Mouse (Mus musculus) forebrain, postnatal 0 days (tissue): Measurements from ENCODE around the gene Rab3gap2. TPM values are rescaled to one million over a fixed set of nuclear protein-coding genes. Genes with fewer than 3 reads are reported as not detected.
A peak's percentile ranks its signal among the peaks of the same experiment; 100 is the strongest.

Experiments
- ATAC-seq: fragments of 200-750 bp; cut with Nextera tagmentation; 2 replicates; pipeline ENCODE4 v1.8.0; 2017; ENCODE audit warnings: mild to moderate bottlenecking, moderate library complexity
- DNase-seq: peaks from one replicate; pipeline ENCODE4 v3.0.0-alpha.2; 2015
- H3K27ac ChIP-seq: fragments of 300-500 bp; sonication (generic); 2 replicates; pipeline ENCODE4 v1.5.1; 2014; ENCODE audit warnings: low read depth, mild to moderate bottlenecking, antibody characterized with exemption, low read length, moderate library complexity, mixed read lengths
- H3K27me3 ChIP-seq: fragments of 300-500 bp; sonication (generic); 2 replicates; pipeline ENCODE4 v1.6.1; 2014; ENCODE audit warnings: mild to moderate bottlenecking, low read length, mixed read lengths; ENCODE audit not compliant: insufficient read depth
- H3K36me3 ChIP-seq: fragments of 300-500 bp; sonication (generic); 2 replicates; pipeline ENCODE4 v1.6.1; 2014; ENCODE audit warnings: mild to moderate bottlenecking, moderate library complexity; ENCODE audit not compliant: insufficient read depth
- H3K4me1 ChIP-seq: fragments of 300-500 bp; sonication (generic); 2 replicates; pipeline ENCODE4 v1.6.1; 2014; ENCODE audit warnings: antibody characterized with exemption; ENCODE audit not compliant: insufficient read depth
- H3K4me2 ChIP-seq: fragments of 300-500 bp; sonication (generic); 2 replicates; pipeline ENCODE4 v1.6.1; 2014; ENCODE audit warnings: low read depth, mild to moderate bottlenecking, moderate library complexity
- H3K4me3 ChIP-seq: fragments of 300-500 bp; sonication (generic); 2 replicates; pipeline ENCODE4 v1.5.1; 2014; ENCODE audit warnings: low read depth, low read length, mixed read lengths
- H3K9ac ChIP-seq: fragments of 300-500 bp; sonication (generic); 2 replicates; pipeline ENCODE4 v1.6.1; 2014; ENCODE audit warnings: mild to moderate bottlenecking
- H3K9me3 ChIP-seq: fragments of 300-500 bp; sonication (generic); 2 replicates; pipeline ENCODE4 v1.6.1; 2016; ENCODE audit warnings: low read length
- CTCF ChIP-seq: sonication (generic); IDR thresholded peaks from 2 replicates; pipeline ENCODE4 v1.5.1; 2016; ENCODE audit warnings: antibody characterized with exemption, control low read depth, low read depth
- WGBS: fragments of 180-500 bp; shearing (Covaris S2); extraction: QIAGEN DNeasy Blood & Tissue Kit; methylation state at CpG from one replicate; pipeline ENCODE4 v1.1.7; 2014; 5-methylcytosine and 5-hydroxymethylcytosine counted together
- polyA plus RNA-seq: library from polyadenylated mRNA; unstranded; fragments of >200 nt; fragmentation: Nextera tagmentation; extraction: Ambion mirVana; gene quantifications from 2 replicates; pipeline ENCODE4 v1.2.1, GENCODE M21; 2015
- total RNA-seq: library from RNA; depleted of rRNA; stranded (reverse); fragments of >200 nt; gene quantifications from 2 replicates; pipeline ENCODE4 v1.2.3, GENCODE M21; 2014

Rab3gap2 gene
- total and polyA plus RNA-seq, 2 experiments from 2014 or later = 19.5 to 37.3 TPM

GRCm38 (mm10) chr1:185192087-185192486 is 11.8 kb upstream of the Rab3gap2 start:
- H3K27ac ChIP-seq = no peak overlapping the region
- DNase-seq = no peak
- ATAC-seq = no peak
- no peaks in the 10 kb centered on the region for H3K36me3 ChIP-seq
- H3K9ac ChIP-seq = no peak overlapping the region
- H3K27me3 ChIP-seq = no peaks in the 10 kb centered on the region
- H3K4me1 ChIP-seq = no peaks in the 10 kb centered on the region
- WGBS = 83% methylated on average over 8 of the region's 8 CpGs
- no peak overlapping the region for H3K4me2 ChIP-seq
- no peak overlapping the region for H3K4me3 ChIP-seq
- no peaks in the 10 kb centered on the region for H3K9me3 ChIP-seq
- no peak for TF ChIP-seq CTCF

- H3K27me3 ChIP-seq = no peaks in the 10 kb centered on the region
- no peaks in the 10 kb centered on the region for H3K36me3 ChIP-seq
- no peak overlapping the region for H3K4me3 ChIP-seq
- no peaks in the 10 kb centered on the region for H3K9me3 ChIP-seq
- H3K9ac ChIP-seq = no peak overlapping the region
- peak; percentile 94 for TF ChIP-seq CTCF
- H3K27ac ChIP-seq = no peak overlapping the region
- ATAC-seq = peak; percentile 81
- peak; percentile 86 for DNase-seq
- H3K4me1 ChIP-seq = no peaks in the 10 kb centered on the region
- H3K4me2 ChIP-seq = no peak overlapping the region
- 10% methylated on average over 10 of the region's 10 CpGs for WGBS
Measured at GRCm38 (mm10) chr1:185193509-185193908, 10.4 kb upstream of the Rab3gap2 start.

GRCm38 (mm10) chr1:185196323-185196722 is 7.6 kb upstream of the Rab3gap2 start:
- WGBS = 85% methylated on average over 3 of the region's 3 CpGs
- ATAC-seq = no peak
- no peak overlapping the region for H3K4me2 ChIP-seq
- H3K27ac ChIP-seq = no peak overlapping the region
- no peaks in the 10 kb centered on the region for H3K4me1 ChIP-seq
- no peak for TF ChIP-seq CTCF
- no peaks in the 10 kb centered on the region for H3K9me3 ChIP-seq
- no peaks in the 10 kb centered on the region for H3K27me3 ChIP-seq
- no peak for DNase-seq
- no peak overlapping the region for H3K9ac ChIP-seq
- H3K36me3 ChIP-seq = no peaks in the 10 kb centered on the region
- no peak overlapping the region for H3K4me3 ChIP-seq

- Histone ChIP-seq H3K9me3 (no peaks in the 10 kb centered on the region), H3K9ac (no peak overlapping the region), H3K4me2 (no peak overlapping the region), H3K4me1 (peaks cover 11% of the 10 kb centered on the region), H3K36me3 (no peaks in the 10 kb centered on the region), H3K27ac (no peak overlapping the region), H3K27me3 (no peaks in the 10 kb centered on the region), H3K4me3 (no peak overlapping the region)
- ATAC-seq (peak; percentile 32), DNase-seq (peak; percentile 58)
- 17% methylated on average over 22 of the region's 22 CpGs for WGBS
- TF ChIP-seq CTCF = no peak
Measured at GRCm38 (mm10) chr1:185200571-185201395, 3.1 kb upstream of the Rab3gap2 start.

- H3K27ac ChIP-seq = no peak overlapping the region
- H3K9ac ChIP-seq = no peak overlapping the region
- no peak overlapping the region for H3K4me3 ChIP-seq
- H3K4me1 ChIP-seq = peaks cover 11% of the 10 kb centered on the region
- no peaks in the 10 kb centered on the region for H3K9me3 ChIP-seq
- ATAC-seq (no peak), DNase-seq (no peak)
- no peak overlapping the region for H3K4me2 ChIP-seq
- TF ChIP-seq CTCF = peak; percentile 16
- WGBS = 82% methylated on average over 2 of the region's 2 CpGs
- H3K36me3 ChIP-seq = no peaks in the 10 kb centered on the region
- H3K27me3 ChIP-seq = no peaks in the 10 kb centered on the region
Measured at GRCm38 (mm10) chr1:185201994-185202393, 1.9 kb upstream of the Rab3gap2 start.

GRCm38 (mm10) chr1:185203196-185203908 is 565 bp upstream of the Rab3gap2 start:
- Histone ChIP-seq H3K27ac (peak overlapping the region; percentile 60), H3K4me3 (peak overlapping the region; percentile 99), H3K9ac (peak overlapping the region; percentile 96), H3K4me1 (peaks cover 11% of the 10 kb centered on the region), H3K4me2 (peak overlapping the region; percentile 90), H3K27me3 (no peaks in the 10 kb centered on the region), H3K9me3 (no peaks in the 10 kb centered on the region), H3K36me3 (no peaks in the 10 kb centered on the region)
- DNase-seq = peak; percentile 38
- no peak for ATAC-seq
- 2% methylated on average over 23 of the region's 23 CpGs for WGBS
- TF ChIP-seq CTCF = no peak

GRCm38 (mm10) chr1:185205090-185205489 is 1.2 kb downstream of the Rab3gap2 start:
- TF ChIP-seq CTCF = no peak
- WGBS = 74% methylated on average over 8 of the region's 8 CpGs
- no peaks in the 10 kb centered on the region for H3K27me3 ChIP-seq

More at GRCm38 (mm10) chr1:185205090-185205489, 1.2 kb downstream of the Rab3gap2 start:
- Histone ChIP-seq H3K36me3 (no peaks in the 10 kb centered on the region), H3K4me2 (peak overlapping the region; percentile 90; the same call in 1 of the 2 replicates), H3K4me1 (peaks cover 11% of the 10 kb centered on the region), H3K4me3 (0 out of 2 replicates have a peak overlapping the region, but pooled peaks have one; percentile 99), H3K27ac (no peak overlapping the region), H3K9ac (no peak overlapping the region), H3K9me3 (no peaks in the 10 kb centered on the region)
- no peak for DNase-seq
- ATAC-seq = no peak
